Mouse (Mus musculus) kidney, postnatal 25 days (tissue): ENCODE data around the gene Rps19.
A peak's percentile ranks its signal among the peaks of the same experiment; 100 is the strongest.
"Not testable (repeated sequence)": the region's sequence is repeated elsewhere in the genome, so short reads cannot be mapped to it uniquely, and the experiment has no call there.

Source experiments
- DNase-seq, 2 experiments: peaks; one replicate each; pipeline ENCODE4 v3.0.0; 2021; ENCODE audit warnings: mixed read lengths in 2 of 2

Rps19 gene

GRCm38 (mm10) chr7:24877588-24877987 lies 6.6 kb upstream of the Rps19 start:
- DNase-seq: no peak

DNA sequence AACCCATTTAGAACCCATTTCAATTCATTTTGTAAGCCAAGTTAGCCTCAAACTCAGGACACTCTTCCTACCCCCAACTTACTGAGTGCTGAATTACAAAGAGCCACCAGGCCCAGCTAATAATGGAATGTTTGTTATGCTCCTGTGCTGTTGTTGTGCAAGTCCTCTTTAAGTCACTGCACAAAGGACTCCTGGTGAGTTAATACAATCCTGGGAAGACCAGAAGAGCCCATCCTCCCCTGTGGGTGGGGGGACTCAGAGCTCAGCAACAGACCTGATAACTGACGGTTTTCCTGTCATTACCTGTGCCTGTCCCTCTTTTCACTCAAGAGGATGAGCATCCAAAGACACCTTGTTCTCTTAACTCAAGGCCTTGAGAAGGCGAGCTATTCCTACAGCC lies 4.6 kb upstream of the Rps19 start:
- no peak for DNase-seq

GRCm38 (mm10) chr7:24882416-24883199 lies 1.6 kb upstream of the Rps19 start:
- DNase-seq: no peak

DNA sequence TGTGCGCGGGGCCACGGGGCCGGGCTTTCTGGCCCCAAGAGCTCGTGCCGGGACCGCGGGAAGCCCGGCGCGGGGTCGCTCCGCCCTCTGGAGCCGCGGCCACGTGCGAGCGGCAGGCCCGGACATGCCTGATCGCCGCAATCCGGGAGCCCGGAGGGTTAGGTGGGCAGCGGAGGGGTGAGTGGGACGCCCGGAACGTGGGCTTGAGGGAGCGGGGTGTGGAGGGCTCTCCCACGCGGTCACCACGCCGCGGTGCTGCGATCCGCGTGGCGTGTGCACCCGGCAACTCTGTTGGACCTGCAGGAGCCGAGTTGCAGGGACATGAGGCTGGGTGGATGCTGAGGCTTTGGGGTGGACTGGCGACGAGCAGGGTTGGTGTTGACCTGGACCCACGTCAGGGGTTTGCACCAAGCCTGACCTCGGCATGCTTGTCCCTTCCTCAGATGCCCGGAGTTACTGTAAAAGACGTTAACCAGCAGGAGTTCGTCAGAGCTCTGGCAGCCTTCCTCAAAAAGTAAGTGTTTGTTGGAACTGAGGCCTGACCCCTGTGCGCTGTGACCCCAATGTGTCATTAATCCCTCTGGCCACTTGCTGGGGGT lies 621 bp downstream of the Rps19 start:
- peak in 1 of 2 experiments; percentile 21 for DNase-seq

GRCm38 (mm10) chr7:24885468-24886307 lies 1.5 kb downstream of the Rps19 start:
- no peak for DNase-seq

DNA sequence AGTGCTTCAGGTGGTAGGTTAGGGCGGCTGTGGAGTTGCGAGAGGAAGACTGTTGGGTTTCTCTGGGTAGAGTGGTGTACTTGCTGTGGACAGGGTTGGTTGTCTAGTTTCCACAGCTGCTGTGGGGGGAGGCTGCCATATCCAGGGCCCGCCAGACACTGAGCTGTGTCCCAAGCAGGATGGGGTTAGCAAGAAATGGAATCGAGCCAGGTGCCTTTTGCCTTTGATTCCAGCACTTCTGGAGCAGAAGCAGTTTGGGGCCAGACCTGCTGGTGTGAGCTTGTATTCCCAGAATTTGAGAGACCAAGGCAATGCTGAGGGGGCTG lies 2.1 kb downstream of the Rps19 start:
- peak; percentile 66 to 73 for DNase-seq

- DNase-seq: no peak
Measured at GRCm38 (mm10) chr7:24887096-24887495, 2.9 kb downstream of the Rps19 start.

GRCm38 (mm10) chr7:24889431-24890220 lies 5.5 kb downstream of the Rps19 start:
- peak; percentile 78 to 90 for DNase-seq

- peak; percentile 63 to 81 for DNase-seq
Measured at GRCm38 (mm10) chr7:24890281-24891216, 6.4 kb downstream of the Rps19 start.

DNA sequence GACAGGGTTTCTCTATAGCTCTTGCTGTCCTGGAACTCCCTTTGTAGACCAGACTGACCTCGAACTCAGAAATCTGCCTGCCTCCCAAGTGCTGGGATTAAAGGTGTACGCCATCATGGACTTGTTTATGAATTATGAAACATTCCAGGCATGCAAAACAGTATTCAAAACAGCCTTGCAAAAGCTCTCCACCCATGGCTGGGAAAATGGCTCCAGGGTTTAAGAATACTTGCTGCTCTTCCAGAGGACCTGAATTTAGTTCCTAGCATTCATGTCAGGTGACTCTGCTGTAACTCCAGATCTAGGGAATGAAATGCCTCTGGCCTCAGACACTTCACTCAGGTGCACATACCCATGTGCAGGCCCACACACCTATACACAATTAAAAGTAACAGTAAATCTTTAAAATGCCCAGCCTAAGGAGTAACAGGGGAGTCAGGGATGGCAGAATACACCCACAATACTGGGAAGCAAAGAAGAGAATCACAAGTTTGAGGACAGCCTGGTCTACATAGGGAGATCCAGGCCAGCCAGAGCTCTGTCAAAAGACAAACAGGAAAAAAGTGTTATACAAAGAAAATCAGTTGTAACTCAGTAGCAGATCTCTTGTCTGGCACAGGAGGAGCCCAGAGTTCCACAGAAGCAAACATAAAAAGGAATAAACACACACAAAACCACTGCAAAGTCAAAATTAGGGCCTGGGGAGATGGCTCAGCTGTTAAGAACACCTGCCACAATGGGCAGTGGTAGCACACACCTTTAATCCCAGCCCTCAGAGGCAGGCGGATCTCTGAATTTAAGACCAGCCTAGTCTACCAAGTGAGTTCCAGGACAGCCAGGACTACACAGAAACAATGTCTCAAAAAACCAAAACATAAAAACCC lies 7.3 kb downstream of the Rps19 start:
- DNase-seq: no peak

DNA sequence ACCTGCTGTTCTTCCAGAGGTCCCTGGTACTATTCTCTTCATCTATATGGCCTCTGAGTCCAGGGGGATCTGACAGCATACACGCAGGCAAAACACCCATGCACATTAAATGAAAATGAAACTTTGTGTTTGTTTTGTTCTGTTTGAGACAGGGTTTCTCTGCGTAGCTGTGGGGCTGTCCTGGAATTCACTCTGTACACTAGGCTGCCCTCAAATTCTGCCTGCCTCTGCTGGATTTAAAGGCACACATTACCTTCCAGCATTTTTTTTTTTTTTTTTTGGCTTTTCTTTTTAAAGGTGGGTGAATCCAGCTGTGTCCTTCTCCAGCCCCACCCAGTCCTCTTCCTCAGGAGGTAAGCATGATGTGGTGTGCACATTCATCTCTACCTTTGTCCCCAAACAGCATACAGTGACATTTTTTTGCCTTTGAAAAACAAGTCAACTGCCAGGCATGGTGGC lies 8.0 kb downstream of the Rps19 start:
- no peak for DNase-seq

DNA sequence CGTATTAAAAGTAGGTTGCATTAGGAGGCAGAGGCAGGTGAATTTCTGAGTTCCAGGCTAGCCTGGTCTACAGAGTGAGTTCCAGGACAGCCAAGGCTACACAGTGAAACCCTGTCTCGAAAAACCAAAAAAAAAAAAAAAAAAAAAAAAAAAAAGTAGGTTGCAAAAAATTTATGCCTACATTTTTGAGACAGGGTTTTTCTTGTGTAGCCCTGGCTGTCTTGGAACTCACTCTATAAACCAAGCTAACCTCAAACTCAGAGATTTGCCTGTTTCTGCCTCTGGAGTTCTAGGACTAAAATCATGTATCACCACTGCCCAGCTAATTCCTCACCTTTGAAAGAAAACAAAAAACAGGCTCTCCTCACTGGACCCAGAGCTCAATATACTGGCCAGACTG lies 11.6 kb downstream of the Rps19 start:
- DNase-seq: not testable (repeated sequence)

DNA sequence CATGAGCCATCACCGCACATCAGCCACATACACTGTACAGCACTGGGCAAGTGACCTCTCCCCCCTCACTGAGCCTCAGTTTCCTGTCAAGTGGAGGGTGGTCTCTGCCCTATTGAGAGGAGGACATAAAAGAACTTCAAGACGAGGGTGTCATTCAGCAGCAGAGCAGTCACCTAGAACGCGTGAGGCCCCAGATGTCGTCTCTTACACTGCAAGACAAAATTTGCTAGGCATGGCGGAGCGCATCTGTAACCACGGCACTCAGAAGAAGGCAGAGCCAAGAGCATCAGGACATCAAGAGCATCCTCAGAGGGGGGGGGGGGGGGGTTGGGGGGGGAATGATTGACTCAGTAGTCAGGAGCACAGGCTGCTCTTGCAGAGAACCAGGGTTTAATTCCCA lies 12.1 kb downstream of the Rps19 start:
- DNase-seq: no peak

DNA sequence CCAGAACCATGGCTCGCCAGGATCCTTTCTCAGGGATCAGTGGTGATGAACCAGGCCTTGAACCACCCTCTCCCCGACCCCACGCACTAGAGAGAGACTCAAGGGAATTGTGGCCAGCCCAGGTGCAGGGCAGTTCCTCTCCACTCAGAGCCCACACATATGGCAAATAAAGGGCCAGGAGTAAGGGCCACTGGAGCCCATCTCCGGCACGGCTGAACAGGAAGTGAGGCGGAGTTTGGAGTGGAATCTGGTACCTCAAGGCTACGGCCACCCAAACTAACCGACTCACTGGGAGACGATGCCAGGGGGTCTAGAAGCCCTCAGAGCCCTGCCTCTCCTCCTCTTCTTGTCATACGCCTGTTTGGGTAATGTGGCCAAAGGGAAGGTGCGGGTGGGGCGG lies 13.1 kb downstream of the Rps19 start, which contains the start of gene Cd79a:
TSS of gene Cd79a (plus strand) at position 158 of the 400 bp plus-strand sequence.
- no peak for DNase-seq

DNA sequence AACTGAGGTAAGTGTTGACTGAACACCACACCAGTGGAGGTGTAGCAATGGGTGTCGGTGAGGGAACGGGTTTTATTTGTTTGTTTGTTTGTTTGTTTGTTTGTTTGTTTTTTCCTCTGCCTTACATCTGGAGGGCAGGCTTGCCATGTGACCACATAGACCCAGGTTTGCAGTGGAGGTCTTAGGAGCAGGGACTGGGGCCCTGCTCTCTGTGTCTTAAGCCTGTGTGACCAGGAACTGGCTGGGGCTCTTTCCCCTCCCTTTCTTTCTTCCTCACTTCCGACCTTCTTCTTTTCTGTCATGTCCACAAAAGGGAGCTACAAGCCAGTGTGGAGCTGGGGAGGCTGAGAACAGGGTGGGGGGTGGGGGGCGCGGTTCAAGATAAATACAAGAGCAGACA lies 13.8 kb downstream of the Rps19 start:
- no peak for DNase-seq

GRCm38 (mm10) chr7:24901114-24901513 lies 16.9 kb downstream of the Rps19 start:
- no peak for DNase-seq

GRCm38 (mm10) chr7:24901842-24902241 lies 17.7 kb downstream of the Rps19 start:
- DNase-seq: no peak

DNA sequence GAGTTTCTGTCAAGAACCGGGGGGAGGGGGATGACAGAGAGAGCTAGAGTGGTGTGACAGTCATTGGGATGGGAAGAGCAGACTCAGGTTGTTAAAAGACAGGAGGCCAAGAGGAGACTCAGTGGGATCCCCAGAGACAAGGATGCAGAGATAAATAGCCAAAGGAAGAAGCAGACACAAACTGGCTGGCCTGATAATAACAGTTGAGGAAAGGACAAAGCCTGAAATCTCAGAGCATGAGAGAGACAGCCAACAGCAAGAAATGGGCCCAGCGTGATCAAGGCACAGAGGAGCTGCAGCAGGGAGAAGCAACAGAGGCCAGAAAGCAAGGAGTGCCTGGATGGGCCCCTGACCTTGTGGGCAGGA lies 18.1 kb downstream of the Rps19 start:
- DNase-seq: no peak

DNA sequence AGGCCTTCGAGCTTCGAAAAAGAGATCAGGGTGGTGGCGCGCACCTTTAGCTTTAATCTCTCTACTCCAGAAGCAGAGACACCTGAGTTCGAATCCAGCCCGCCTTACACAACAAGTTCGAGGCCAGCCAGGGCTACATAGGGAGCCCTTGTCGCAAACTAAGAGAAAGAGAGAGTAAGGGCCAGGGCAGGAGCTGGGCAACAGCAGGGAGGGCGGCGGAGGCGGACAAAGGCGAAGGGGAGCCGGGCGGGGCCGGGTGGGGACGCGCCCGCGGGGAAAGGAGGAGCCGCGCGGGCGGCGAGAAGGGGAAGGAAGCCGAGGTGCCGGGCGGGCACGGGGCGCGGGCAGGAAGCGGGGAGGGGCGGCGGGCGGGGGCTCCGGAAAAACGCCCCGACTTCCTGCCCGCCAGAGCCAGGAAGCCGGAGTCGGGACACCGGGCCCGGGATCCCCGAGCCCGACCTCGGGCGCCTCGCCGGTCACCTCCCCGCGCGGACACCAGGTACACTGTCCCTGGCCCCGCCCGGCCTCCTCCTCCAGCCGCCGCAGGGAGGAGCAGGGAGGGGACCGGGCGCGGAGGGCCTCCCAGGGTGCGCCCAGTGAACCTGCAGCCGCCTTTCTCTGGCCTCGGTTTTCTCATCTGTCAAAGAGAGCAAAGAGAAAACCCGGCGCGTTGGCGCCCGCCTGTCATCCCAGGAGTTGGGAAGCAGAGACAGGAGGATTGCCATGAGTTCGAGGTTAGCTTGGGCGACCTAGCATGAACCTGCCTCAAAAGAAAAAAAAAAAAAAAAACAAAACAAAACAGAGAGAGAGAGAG lies 18.7 kb downstream of the Rps19 start, which contains the start of gene Arhgef1:
TSS of gene Arhgef1 (plus strand) at position 283 of the 814 bp plus-strand sequence.
- peak; percentile 72 to 89 for DNase-seq

DNA sequence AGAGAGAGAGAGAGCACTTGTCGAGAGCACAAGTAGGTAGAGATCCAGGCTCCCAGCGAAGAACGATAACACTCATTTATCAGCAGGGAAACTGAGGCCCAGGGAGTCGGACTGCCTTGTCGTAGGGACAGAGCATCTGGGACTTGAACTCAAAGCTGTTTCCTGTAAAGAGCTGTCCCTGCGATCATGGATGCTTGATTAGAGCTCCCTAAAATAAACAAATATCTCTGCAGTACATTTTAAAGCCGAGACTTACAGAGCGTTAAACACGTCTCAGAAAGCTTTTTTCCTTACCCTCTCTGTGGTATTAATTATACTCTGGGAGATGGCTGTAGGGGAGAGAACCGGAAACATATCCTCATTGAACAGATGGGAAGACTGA lies 19.3 kb downstream of the Rps19 start:
- DNase-seq: no peak
